Mouse (Mus musculus): ENCODE results near the gene Thap3. TPM values are rescaled to one million over a fixed set of nuclear protein-coding genes. Genes with fewer than 3 reads are reported as not detected.

The Thap3 gene
- total RNA-seq, 4 experiments from 2014 or later: 22.0 to 32.0 (median 30.5) TPM

DNA sequence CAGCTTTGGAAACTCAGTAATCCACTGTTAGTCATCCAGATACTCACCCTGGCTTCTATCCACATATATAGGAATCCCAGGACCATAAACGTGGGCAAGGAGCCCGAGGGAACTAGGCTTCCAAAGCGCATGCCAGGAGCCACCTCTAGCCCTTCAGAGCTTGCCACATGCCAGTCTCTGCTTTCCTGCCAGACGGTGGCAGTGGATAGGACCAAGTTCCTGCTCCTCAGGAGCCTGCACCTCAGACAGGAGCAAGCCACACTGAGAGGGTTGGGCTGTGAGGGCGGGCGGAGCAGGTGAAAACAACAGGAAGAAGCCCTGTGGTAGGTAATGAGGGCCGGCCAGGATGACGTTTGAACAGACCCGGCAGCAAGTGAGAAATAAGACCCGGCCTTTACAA is 2.9 kb downstream of the Thap3 start:
- DNase-seq (ENCODE audit: low spot score in 2 of 2): no peak

DNA sequence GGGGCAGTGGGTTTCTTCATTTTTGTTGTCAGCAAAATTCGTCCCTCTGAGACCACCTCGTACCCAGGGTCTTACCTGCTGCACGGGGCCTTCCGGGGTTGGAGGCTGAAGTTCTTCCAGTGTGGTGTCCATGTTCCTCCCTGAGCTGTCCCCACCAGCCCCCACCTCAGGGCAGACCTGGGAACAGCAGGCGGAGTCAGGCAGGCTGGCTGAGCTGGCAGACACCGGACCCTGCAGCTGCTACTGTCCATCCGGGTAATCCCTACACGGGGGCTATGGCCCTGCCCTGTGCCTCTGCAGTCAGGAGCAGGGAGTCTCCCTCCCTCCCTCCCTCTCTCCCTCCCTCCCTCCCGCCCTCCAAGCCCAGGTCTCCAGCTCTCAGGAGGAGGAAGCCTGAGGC is 5.2 kb downstream of the Thap3 start:
- DNase-seq (ENCODE audit: low spot score in 2 of 2): no peak

DNA sequence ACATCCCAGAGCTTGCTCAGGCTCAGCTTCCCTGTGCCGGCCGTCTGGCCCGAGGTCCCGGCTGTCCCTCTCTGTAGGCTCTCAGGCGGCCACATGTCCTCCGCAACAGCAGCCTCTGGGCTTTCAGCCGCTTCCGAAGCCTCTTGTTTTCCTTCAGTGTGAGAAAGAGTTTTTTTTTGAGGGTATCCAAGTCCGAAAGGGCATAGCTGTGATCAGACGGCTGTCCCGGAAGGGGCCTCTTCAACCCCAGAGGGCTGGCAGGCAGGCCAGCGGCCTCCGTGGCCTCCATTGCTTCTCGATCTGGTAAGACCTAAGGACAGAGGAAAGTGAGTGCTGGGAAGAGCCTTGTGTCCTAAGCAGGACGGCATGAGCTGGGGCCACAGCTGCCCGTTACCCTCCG is 5.8 kb downstream of the Thap3 start:
- peak in 1 of 2 experiments; percentile 2 for DNase-seq (ENCODE audit: low spot score in 2 of 2)

DNA sequence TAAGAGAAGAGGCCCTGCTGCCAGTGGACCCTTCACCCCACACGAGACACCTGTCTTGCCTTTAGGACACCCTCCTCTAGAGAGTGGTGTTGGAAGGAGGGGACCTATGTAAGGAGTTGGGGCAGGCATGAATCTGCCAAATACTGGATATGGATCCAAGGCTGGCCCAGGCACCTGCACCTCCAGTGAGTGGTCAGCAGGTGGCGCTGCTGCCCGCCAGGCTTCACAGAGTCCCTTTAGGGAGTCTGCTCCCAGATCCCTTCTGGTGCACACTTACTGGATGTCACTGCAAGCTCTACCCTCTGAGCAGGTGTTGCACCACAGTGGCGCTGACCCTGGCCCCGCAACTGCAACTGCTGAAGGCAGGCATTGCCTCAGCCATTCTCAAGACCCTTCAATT is 7.4 kb downstream of the Thap3 start:
- DNase-seq (ENCODE audit: low spot score in 2 of 2): peak; percentile 77 to 90

DNA sequence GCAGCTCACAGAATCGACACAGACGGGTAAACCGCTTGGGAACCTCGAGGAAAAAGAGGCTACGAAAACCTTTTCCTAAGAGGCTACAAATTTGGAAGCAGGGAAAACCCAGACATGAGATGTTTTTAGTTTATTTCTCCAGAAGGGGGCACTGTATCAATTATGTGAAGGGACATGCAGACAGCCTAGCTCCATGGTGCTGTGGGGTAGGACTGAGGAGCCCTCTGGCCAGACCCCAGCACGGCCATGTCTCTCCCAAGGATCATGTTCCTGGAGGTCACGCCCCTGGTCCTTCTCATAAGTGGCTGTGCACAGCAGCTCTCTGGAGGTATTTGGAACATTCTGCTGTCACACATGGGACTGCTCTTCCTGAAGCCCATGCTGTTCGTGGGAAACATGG is 8.1 kb downstream of the Thap3 start:
- DNase-seq (ENCODE audit: low spot score in 2 of 2): no peak

DNA sequence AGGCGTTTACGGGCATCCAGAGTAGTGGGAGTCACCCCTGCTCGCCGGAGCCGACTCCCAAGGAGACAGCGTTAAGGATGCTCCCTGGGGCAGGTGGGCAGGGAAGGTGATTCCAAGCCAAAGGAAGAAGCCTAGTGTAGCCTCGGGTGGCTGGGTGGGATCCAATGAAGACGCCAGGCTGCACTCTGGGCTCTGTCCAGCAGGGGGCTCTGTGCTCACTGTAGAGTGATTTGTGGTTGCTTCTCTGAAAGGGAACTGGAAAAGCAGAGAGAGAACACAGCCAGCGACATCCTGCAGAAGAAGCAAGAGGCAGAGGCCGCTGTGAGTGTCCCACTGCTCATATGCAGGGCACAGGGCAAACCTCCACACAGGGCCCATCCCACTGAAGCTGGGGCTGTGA is 11.0 kb downstream of the Thap3 start:
- DNase-seq (ENCODE audit: low spot score in 2 of 2): peak; percentile 79 to 91

DNA sequence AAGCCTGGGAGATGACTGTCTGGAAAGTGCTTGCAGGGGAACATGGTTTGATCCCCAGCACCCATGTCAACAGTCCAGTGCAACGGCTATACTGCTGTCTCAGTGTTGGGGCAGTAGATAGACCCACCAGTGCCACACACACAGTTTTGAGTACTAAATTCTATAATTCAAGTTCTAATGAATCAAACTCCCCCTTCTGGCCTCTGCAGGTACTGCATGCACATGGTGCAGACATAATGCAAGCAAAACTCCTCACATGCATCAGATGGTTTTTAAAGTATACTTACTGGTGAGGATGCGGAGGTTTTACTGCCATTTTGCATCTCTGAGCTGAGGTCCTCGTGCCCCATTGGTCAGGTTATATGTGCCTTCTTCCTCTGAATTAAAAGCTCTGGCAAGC is 13.4 kb downstream of the Thap3 start:
- DNase-seq (ENCODE audit: low spot score in 2 of 2): no peak

DNA sequence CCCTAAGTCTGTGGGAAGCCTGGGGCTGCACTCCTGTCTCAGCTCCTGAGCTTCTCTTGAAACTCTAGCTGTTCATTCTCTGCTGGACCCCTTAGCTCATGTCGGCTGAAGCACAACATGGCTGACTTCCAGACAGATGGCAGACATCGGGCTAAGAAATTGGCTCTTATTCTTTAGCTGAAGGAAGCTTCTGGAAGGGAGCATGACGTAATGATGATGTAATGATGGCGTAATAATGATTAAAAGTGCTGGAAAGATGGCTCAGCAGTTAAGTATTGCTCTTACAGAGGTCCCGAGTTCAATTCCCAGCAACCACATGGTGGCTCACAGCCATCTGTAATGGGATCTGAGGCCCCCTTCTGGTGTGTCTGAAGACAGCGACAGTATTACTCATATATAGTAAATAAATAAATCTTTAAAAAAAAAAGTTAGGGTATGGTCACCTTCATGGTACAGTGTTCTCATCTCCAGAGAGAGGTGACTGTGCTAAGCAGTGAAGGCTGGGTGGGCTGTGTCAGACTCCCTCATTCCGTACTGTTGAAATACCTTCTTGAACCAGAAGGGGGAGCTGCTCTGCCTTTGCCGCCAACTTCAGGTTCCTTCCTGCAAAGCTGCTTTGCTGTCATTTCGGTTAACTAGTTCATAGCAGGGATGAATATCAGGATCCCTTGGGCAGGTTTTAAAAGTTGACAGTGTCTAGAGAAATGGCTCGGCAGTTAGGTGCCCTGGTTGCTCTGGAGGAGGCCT is 16.4 kb downstream of the Thap3 start:
- no peak for DNase-seq (ENCODE audit: low spot score in 2 of 2)

DNA sequence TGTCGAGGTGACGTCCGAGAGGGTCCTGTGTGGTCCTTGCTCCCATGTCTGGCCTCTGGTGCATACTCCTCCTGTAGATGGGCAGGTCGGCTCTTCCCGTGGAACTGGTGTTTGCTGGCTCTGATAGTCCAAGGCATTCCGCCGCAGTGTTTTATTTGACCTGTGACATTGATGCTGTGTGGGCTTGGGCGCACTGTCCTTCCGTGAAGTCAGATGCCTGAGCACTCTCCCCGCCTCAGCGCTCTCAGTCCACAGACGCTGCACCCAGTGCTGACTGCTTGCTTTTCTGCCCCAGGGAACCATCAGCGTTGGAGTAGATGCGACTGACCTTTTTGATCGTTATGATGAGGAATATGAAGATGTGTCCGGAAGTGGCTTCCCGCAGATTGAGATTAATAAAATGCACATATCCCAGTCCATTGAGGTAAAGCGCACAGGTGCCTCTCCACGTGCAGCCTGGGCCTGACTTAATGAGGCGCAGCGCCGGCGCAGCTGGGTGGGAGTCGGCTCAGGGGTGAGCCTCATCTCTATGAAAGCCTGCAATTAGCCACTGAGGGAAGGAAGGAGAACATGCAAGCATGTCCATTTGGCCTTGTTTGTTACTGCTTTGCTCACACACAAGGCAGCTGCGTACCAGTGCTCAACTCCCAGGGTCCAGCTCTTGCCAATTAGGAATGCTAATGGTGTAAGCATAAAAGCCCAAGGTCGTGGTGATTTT is 20.4 kb downstream of the Thap3 start:
- DNase-seq (ENCODE audit: low spot score in 2 of 2): no peak

DNA sequence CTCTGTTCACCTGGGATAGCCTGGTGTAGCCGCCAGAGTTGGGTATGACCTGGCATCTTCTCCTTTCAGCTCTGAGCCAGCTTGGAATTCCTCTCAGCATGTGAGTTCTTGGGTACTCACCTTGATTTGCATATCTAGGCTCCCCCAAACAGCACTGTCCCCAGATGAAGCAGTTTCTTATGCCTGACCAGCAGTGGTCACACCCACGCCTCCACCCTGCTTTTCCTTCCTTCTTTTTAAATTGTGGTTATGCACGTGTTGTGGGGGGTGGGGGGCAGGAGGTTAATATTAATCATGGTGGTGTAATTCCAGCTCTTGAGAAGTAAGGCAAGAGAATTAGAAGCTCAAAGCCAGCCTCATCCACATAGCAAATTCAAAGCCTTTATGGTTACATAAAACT is 26.0 kb downstream of the Thap3 start:
- DNase-seq (ENCODE audit: low spot score in 2 of 2): no peak

DNA sequence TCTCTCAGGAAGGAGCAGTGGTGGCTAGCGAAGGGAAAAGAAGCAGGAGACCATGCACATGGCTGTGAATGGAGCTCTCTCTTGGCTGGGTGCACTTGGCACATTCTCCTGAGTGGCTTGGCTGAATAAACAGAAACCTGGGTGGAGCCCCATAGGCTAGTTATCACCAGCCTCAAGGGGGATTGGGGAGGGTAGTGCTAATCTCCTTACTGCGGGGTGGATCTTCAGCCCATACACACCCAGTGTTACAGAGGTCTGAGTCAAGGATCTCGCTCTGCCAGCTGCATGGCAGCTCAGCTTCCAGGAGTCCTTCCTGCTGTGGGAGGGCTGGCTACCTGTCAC is 28.3 kb downstream of the Thap3 start:
- no peak for DNase-seq (ENCODE audit: low spot score in 2 of 2)

DNA sequence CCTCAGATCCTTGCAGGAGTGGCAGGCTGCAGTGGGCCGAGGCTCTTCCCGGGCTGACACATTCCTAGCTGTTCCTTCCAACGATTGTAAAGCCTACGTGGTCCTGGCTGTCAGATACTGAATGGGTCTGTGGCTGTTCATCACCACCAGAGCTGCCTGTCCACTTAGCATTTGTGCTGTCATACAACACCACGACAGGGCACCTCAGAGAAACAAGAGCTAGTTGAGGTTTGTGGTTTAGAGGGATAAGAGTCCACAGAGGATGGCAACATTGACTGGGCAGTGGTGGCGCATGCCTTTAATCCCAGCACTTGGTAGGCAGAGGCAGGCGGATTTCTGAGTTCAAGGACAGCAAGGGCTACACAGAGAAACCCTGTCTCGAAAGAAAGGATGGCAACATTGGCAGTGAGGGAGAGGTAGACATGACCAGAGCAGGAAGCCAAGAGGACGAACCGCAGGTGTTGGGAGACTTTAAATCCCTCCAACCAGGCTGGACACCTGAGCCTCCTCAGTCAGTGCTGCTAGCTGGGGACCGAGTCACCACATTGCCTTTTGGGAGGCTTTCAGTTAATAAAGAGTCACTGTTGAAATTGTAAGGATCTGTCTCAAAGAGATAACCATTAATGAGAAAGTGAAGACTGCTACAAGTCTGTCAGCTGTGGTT is 28.8 kb downstream of the Thap3 start:
- no peak for DNase-seq (ENCODE audit: low spot score in 2 of 2)

DNA sequence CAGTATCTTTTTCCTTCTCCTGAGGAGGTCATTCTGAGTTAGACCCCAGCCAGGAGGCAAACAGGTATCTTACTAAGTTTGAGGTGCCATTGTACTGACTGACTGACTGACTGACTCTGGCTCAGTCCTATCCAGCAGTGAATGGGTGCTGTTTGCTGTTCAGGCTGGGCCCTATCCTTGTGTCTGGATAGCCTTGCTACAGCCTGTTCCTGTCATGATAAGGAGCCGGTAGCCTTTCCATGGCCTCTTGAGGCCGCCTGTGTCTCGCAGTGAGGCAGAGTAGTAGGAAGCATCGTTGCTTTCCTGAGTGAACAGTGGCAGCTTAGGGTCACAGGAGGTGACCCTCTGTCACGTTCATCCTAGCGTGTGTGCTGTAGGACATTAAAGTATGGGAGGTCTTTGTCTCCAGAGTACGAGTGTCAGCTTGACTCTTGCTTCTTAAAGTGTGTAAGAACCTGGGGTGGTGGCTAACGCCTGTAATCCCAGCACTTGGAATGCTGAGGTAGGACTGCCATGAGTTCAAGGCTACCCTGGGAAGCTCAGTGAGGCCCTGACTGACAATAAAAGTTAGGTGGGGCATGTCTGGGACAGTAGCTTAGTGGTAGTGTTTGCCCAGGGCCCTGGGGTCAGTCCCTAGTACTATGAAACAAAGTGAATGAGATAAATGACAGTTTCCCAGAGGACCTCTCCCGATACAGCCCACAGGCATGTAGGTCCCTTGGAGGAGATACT is 31.0 kb downstream of the Thap3 start:
- DNase-seq (ENCODE audit: low spot score in 2 of 2): no peak

DNA sequence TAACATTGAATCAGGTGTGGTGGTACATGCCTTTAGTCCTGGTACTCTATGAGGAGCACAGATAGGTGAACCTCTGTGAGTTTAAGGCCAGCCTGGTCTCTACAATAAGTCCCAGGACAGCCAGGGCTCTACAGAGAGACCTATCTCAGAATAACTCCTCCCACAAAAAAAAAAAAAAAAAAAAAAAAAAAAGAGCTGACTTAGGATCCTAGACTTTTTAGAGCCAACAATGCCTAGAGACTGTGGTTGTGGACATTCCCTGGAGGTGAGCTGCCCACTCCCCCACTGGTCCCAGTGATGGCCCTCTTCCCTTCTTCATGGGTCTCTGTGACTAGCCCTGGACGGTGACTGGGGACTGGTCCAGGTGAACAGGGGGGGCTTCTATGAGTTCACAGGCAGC is 33.0 kb downstream of the Thap3 start:
- no peak for DNase-seq (ENCODE audit: low spot score in 2 of 2)

DNA sequence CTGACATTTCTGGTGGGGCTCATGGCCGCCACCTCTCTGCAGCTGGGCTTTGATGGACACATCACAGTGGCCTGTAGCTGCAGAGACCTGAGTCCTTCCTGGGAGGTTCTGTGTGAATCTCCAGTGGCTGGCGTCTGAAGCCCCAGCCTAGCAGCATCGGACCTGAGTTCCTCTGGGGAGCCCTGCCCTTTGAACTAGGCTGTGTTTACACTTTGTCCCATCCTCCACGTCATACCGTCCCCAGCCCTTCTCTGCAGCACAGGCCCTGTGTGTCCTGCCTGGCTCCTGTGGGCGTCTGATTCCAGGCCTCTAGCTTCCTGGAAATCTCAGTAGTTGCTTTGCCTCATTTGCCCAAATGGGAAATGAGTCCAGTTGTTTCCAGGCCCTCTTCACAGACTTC is 35.6 kb downstream of the Thap3 start:
- DNase-seq (ENCODE audit: low spot score in 2 of 2): no peak

DNA sequence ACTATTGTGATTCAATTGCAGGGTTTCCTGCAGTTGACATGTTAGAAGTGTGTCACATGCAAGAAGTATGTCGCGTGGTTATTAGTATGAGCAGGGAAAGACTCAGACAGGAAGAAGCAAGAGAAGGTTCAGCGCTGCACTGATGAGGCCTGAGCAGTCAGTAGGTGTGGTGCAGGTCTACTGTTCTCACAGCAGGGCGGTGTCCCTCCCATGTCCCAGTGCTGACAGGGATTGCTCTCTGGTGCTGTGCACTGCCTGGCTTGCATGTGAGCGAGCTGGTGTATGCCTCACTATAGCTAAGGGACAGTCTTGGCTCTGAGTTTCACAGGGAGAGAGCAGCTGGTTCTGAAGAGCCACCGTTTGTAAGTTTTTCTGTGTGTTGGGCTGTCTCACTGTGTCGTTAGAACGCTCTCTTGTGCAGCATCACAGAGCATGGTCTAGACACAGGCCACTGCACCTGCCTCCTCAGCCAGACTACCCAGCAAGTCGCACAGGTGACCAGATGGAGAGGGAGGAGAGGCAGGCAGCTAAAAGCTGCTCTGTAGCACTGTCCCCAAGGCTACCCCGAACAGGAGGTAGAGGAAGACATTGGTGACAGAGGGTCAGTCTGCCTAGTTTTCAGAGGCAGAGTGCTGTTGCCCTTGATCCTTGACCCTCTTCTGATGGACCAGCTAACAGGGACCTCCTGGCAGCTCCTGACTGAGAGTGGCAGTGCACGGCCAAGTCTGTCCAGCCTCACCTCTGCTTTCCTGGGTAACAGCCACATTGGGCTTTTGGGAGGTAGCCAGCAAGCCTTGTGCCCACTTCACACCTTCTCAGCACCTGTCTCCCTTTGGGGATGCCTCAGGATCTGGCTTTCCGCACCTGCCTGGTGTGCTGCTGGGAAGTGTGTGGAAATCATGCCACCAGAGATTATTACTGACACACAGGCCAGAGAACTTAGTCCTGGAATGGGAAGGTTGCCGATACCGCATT is 40.0 kb downstream of the Thap3 start:
- no peak for DNase-seq (ENCODE audit: low spot score in 2 of 2)

DNA sequence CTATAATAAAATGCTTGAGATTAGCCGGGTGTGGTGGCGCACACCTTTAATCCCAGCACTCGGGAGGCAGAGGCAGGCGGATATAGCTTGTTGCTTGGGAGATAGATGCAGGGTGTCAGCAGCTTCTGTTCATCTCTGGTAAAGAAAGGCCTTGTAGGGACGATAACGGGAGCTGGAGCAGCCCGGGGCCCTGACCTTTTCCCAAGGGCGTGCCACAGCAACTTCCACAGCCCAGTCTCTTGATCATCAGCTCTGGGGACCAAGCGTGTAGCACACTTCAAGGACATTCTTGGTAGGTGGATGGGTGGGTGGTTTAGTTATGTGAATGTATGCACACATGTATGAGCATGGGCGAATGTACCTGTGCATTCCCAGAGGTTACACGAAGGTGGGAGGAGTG is 42.6 kb downstream of the Thap3 start:
- DNase-seq (ENCODE audit: low spot score in 2 of 2): no peak

DNA sequence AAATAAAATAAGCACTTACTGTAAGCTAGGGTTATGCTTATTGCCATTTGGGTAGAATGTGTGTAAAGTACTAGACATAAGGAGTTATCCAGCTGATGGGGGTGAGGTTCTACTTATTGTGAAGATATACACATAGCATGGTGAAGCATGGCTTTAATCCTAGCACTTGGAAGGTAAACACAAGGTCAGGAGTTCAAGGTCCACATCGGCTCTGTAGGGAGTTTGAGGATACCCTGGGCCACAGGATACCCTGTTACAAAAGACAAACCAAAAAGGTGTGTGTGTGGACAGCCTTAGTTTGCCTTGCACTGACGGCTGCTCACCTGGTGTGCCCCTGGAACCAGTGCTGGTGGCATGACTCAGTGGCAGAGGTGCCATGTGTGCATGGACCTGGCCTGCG is 50.7 kb downstream of the Thap3 start:
- no peak for DNase-seq (ENCODE audit: low spot score in 2 of 2)

DNA sequence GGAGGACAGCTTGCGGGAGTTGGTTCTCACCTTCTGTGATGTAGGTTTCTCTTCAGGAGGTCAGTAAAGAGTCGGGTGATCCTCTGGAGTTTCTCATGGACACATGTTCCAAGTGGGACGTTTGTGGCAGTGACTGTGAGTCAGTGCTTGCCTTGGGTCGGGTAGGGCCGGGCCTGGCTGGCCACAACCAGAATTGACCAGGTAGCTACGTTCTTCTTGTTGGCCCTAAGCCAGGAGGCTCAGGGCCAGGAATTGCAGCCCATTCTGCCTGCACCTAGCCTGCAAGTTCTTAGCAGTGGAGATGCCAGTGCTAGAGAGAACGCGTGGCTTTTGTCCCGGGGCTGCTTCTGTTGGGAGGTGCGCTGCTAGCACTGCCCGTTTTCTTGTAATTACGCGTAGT is 51.4 kb downstream of the Thap3 start:
- no peak for DNase-seq (ENCODE audit: low spot score in 2 of 2)

DNA sequence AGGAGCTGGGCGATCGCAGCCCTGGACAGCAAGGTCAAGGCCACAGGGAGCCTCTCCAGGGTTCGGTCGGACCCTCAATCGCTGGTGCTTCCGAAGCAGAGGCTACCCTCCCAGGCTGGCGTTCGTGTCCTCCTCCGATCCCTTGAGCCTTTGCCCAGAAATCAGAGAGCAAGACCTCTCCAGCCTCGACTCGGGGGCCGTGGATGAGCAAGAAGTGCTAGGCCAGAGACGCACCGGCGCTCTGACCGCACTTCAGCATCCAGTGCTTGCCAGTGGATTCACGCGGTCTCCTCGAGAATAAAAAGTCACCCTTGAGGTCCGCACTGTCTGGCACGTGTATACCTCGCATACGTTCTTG is 54.6 kb downstream of the Thap3 start:
- no peak for DNase-seq (ENCODE audit: low spot score in 2 of 2)

All from layer of hippocampus, adult 8-10 months (tissue).